Mouse (Mus musculus): ENCODE measurements around the gene Prl3c1.
"Not testable (repeated sequence)": the region's sequence is repeated elsewhere in the genome, so short reads cannot be mapped to it uniquely, and the experiment has no call there.

Prl3c1 gene

GRCm38 (mm10) chr13:27196359-27196758 is at the start of gene Prl3c1:
Prl3c1 (plus strand) TSS chr13:27196659.
- DNase-seq (ENCODE audit: low read depth in 1 of 2, low spot score in 2 of 2), result no peak

GRCm38 (mm10) chr13:27148264-27148663 is 48.2 kb upstream of the Prl3c1 start:
- DNase-seq (ENCODE audit: low read depth in 1 of 2, low spot score in 2 of 2), result no peak

DNA sequence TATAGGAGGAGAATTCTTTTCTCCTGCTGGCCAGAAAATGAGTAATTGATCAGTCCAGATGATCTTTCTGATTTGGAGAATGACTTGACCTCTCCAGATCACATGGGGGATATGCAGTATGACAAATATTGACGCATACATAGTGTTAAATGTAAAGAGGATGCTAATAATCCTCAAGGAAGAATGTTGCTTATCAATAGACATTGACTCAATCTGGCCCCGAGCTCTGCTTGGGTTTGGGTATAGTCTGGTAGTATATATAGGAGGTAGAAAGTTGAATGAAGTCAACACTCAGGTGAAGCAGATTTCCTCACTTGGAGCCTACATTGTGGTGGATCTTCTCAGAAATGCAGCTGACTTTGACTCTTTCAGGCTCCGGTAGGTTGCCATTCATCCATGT is 40.0 kb upstream of the Prl3c1 start, which contains the start of gene Prl3d3:
TSS of gene Prl3d3 (plus strand) at position 301 of the 400 bp plus-strand sequence.
- DNase-seq (ENCODE audit: low read depth in 1 of 2, low spot score in 2 of 2), result not testable (repeated sequence)

DNA sequence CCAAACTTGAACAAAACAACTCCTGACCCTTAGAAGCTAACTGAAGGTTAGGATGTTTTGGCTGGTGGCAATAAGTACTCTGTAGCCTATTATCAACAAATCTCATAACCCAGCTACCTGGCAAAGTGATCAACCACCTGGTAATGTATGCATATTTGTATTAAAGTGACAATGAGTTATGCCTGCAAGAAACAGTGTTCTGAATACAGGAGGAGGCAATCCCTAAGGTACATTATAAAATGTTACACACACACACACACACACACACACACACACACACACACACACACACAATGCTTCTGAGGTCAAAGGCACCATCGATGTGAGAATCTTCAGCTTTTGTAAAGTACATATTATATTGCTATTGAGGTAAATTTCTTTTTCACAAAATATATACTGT is 45.1 kb downstream of the Prl3c1 start, which contains the start of gene Prl3b1:
TSS of gene Prl3b1 (plus strand) at position 301 of the 400 bp plus-strand sequence.
- no peak for DNase-seq (ENCODE audit: low read depth in 1 of 2, low spot score in 2 of 2)
